Comparison of ENCODE assay signal across 28 mouse cellular contexts in the genomic region with DNA sequence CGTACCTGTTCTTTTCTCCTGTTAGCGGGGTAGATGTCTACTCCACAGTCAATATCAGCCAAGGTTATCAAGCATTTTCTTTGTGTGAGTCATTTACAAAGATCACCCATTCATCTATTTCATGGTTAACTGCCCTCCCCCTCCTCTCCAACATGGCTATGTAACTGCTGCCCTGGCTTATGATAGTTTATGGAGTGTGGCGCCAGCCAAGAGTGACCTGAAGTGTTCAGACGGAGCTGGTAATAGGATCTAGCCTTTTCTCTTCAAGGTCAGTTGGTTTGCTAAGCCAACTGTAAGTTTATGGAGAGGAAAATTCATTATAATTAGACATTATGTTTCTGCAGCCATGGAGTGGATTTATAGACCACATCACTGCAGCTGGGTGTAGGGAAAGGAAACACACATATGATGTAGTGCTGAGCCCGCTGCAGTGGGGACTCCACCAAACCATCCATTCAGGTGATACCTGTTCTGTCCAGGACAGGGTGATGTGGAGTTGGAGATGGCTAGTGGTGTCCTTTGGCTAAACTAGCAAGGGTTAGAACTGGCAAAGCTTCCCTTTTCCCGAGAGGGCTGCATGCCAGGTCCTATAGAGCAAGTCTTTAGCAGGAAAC.
DNase-seq lines count a peak whose midpoint lies in the region; ATAC-seq lines count a peak whose summit lies in the region.
"Had no signal": no experiment of that assay in that cellular context is flagged by ENCODE, and none has a peak within 500 bp of the region (broad histone marks: within the 10 kb centered on the region; RNA-seq: fewer than 3 reads in every experiment).

No protein-coding gene starts in this region.

- no peaks in the 10 kb centered on the region for H3K9me3 ChIP-seq in neural tube, embryonic 15.5 days (replicated peaks)
- H3K9me3 ChIP-seq: forebrain, embryonic 13.5 days; G1E; hindbrain, embryonic 12.5 days; limb, embryonic 10.5 days; limb, embryonic 15.5 days; liver, embryonic 13.5 days; midbrain, embryonic 13.5 days; stomach, embryonic 15.5 days had no signal

- peaks cover 2% of the 10 kb centered on the region; the same call in 1 of the 2 replicates for H3K4me1 ChIP-seq in neural tube, embryonic 15.5 days
- H3K4me1 ChIP-seq: forebrain, embryonic 13.5 days; hindbrain, embryonic 12.5 days; limb, embryonic 10.5 days; limb, embryonic 15.5 days; liver, embryonic 13.5 days; midbrain, embryonic 13.5 days; stomach, embryonic 15.5 days had no signal

- H3K36me3 ChIP-seq in neural tube, embryonic 15.5 days, result no peaks in the 10 kb centered on the region
- H3K36me3 ChIP-seq: G1E; hindbrain, embryonic 12.5 days; limb, embryonic 10.5 days; limb, embryonic 15.5 days; liver, embryonic 13.5 days; midbrain, embryonic 13.5 days; stomach, embryonic 15.5 days had no signal

- 73% methylated on average over 6 of the region's 6 CpGs for WGBS in neural tube, embryonic 15.5 days

- no peak overlapping the region for H3K4me2 ChIP-seq in neural tube, embryonic 15.5 days
- H3K4me2 ChIP-seq: forebrain, embryonic 13.5 days; heart, embryonic 11.5 days; hindbrain, embryonic 12.5 days; limb, embryonic 15.5 days; liver, embryonic 13.5 days; midbrain, embryonic 13.5 days; stomach, embryonic 15.5 days had no signal

- peak; percentile 13 for DNase-seq in adrenal gland, postnatal 14 days
- no peak for DNase-seq in adrenal gland, adult 18-20 months (ENCODE audit: low spot score in 2 of 2)
- DNase-seq in kidney, adult 9 months, result peak; percentile 11
- DNase-seq in kidney, postnatal 14 days, result peak; percentile 16
- DNase-seq in cerebellum, adult 11 months, result no peak
- DNase-seq in cerebellum, adult 9-10 months, result no peak
- DNase-seq: cerebellum, adult 8-10 months; cerebellum, postnatal 36 days; gastrocnemius, postnatal 14 days; heart, adult 11 months; heart, postnatal 36 days; layer of hippocampus, adult 9-11 months; liver, embryonic 13.5 days; lung, adult 18-20 months; right cerebral cortex, postnatal 14 days had no signal

- H3K27me3 ChIP-seq in neural tube, embryonic 15.5 days (replicated peaks), result no peaks in the 10 kb centered on the region
- H3K27me3 ChIP-seq: hindbrain, embryonic 12.5 days; limb, embryonic 15.5 days; liver, embryonic 13.5 days; midbrain, embryonic 13.5 days; stomach, embryonic 15.5 days had no signal

- no peak overlapping the region for H3K27ac ChIP-seq in neural tube, embryonic 15.5 days (replicated peaks)
- H3K27ac ChIP-seq: forebrain, embryonic 13.5 days; hindbrain, embryonic 12.5 days; hindbrain, postnatal 0 days; limb, embryonic 10.5 days; limb, embryonic 15.5 days; liver, embryonic 13.5 days; macrophage; midbrain, embryonic 13.5 days; stomach, embryonic 15.5 days had no signal

- H3K4me3 ChIP-seq in neural tube, embryonic 15.5 days (replicated peaks), result no peak overlapping the region
- H3K4me3 ChIP-seq: forebrain, embryonic 13.5 days; hindbrain, embryonic 12.5 days; limb, embryonic 10.5 days; limb, embryonic 15.5 days; liver, embryonic 13.5 days; midbrain, embryonic 13.5 days; stomach, embryonic 15.5 days had no signal

- no peak overlapping the region for H3K9ac ChIP-seq in neural tube, embryonic 15.5 days (replicated peaks)
- H3K9ac ChIP-seq: forebrain, embryonic 13.5 days; hindbrain, embryonic 12.5 days; limb, embryonic 15.5 days; liver, embryonic 13.5 days; midbrain, embryonic 13.5 days; stomach, embryonic 15.5 days had no signal

- ATAC-seq in neural tube, embryonic 15.5 days (ENCODE audit: low FRiP score), result peak; percentile 55; the same call in 1 of the 2 replicates
- ATAC-seq: forebrain, embryonic 13.5 days; hindbrain, postnatal 0 days; intestine, embryonic 16.5 days; lung, postnatal 0 days; midbrain, embryonic 13.5 days had no signal

Comparison
In these comparisons a context has a peak if more than half of its experiments do, and no peak if none do; other contexts are left out.
1. DNase-seq: peak in adrenal gland, postnatal 14 days (single experiment), kidney, adult 9 months (single experiment) and kidney, postnatal 14 days (single experiment); none in adrenal gland, adult 18-20 months (0 of 2), cerebellum, adult 11 months (single experiment) and cerebellum, adult 9-10 months (single experiment).